Mouse (Mus musculus): ENCODE measurements around the gene Spsb4.
"Not testable (repeated sequence)": the region's sequence is repeated elsewhere in the genome, so short reads cannot be mapped to it uniquely, and the experiment has no call there.

Gene Spsb4

DNA sequence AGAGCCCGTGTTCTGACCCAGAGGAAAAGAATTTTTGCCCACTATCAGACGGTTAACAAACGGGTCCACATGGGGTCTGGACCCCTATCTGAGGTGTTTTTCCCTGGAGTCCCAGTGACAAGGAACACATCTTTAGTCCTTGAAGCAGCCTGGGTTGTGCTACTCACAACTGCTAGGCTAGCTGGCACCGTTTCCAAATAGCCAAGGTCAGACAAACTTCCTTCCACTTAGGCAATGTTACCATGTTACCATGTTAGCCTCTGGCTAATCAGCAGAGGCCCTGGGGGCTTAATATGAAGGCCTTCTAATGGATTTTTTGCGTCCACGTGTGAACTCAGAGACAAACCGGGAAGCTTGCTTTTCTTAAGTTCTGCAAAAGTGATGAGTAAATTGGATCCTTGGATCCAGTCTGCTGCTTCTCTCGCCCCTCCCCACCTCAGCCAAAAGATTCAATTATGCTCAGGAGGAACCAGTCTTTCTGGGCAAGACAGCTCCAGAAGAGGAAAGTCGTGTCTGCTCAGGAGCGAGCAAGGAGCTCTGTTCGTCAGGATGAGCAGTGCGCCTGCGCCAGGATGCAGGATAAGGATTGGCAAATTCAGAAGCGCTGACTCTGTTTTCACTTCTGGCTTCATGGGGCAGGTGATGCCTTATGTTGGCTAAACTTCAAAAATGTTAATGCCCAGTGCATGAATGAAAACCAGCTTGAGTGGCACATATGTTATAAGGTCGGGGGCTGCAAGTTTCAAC, 64.4 kb downstream of the Spsb4 start:
- no peak for DNase-seq (ENCODE audit: low read depth, low spot score)

DNA sequence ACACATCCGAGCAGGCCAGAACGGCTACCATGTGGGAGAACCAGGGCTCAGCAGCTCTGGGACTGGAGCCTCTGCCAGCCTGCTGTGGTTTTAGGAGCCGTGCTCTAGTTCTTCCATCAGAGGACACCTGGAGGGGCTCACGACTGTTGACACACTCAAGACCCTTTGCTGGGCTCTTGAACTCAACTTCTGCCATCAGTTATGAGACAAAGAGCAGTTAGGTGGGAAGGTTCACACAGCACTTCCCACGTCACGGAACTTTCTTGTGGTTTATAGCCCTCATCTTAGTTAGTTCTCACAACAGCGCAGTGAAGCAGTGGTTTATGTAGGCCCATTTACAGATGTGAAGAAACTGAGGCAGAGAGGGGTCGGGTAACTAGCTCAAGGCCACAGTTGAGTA, 65.2 kb downstream of the Spsb4 start:
- no peak for DNase-seq (ENCODE audit: low read depth, low spot score)

DNA sequence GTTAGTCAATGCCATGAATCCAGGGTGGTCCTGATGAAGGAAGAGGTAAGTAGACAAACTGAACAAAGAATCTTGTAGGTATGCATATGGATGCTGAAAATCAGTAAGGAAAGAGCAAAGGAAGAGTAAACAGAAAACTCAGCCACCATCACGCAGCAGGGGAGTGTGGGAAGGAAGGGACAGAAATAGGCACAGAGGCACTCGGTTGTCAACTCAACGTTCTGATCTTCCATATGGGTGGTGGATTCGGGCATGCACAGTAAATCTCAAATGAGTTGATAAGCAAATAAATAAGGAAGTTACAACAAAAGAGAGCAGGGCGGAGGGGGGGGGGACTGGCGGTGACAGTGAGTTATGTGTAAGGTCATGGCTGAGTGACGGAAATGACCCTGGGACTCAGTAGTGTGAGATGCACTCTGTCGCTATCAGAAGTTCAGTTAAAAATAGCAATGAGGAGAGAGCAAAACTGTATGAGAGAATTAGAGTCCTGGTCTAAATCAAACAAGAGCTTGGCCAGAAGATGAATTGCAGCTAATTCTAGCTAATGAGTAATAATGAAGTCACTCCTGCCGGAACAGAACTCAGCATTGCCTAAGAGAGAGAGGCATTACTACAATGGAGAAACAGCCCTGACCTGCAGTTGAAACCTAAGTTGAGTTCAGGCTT, 66.2 kb downstream of the Spsb4 start:
- no peak for DNase-seq (ENCODE audit: low read depth, low spot score)

DNA sequence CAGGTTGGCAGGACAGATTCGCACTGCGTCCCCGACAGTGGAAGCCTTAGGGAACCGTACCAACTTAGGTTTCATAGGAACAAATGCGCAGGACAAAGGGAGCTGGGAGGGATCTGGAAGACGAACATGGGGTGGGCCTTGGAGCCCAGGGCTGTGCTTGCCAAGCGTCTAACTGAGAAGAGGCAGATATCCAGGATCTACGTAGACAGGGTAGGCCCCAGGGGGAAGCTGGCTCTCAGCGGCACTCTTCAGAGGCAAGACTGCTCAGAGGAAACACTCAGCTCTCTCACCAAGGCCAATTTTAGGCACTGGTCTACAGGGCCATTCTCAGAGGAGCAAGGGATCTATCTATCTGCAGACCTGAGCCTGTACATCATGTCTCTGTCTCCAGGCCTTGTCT, 69.1 kb downstream of the Spsb4 start:
- no peak for DNase-seq (ENCODE audit: low read depth, low spot score)

DNA sequence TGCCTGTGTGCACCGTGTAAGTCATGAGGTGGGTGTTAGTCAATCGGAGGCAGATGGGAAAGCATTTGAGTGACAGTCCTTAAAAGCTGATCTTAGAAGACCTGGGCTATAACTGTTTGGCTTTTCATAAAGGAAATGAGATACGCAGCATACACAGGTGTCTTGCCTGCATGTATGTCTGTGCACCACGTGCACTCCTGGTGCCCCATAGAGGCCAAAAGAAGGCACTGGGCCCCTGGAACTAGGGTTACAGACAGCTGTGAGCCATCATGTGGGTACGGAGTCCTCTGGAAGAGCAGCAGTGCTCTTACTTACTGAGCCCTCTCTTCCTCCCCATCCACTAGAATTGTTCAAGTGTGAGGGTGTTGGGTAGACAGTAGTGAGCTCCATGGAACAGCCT, 70.1 kb downstream of the Spsb4 start:
- no peak for DNase-seq (ENCODE audit: low read depth, low spot score)

DNA sequence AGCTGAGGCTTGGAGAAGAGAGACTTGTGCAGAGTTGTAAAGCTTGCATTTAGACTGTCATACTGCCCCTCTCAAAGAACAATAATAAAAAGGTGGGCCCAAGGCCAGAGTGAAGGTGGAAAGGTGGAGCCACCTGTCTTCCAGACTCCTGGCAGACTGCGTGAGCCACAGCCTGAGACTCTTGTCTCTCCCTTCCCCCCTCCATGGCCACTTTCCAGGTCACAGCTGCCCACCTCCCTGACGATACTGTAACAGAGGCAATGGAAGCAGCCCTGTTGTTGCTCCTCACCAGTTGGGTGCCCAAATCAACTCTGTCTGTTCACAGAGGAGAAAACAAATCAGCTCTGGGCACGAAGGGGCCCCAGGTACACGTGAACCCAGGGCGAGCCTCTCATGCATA, 71.5 kb downstream of the Spsb4 start:
- DNase-seq (ENCODE audit: low read depth, low spot score), result no peak

DNA sequence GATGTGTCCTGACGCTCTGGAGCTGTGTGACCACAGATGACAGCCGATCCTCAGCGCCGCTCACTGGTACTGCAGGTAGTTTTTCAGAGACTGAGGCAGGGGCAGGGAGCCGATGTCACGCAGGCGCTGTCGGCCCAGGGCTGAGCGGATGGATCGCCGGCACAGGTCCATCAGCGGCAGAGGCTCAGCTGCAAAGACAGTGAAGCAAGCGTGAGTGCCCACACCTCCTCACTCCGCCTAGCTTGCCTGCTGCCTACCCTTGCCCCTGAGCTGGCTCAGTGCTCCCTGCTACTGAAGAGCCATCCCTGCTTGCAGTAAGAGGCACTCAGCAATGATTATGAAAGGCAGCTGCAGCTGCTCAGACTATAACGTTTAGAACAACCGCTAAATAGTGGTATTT, 74.1 kb downstream of the Spsb4 start:
- no peak for DNase-seq (ENCODE audit: low read depth, low spot score)

DNA sequence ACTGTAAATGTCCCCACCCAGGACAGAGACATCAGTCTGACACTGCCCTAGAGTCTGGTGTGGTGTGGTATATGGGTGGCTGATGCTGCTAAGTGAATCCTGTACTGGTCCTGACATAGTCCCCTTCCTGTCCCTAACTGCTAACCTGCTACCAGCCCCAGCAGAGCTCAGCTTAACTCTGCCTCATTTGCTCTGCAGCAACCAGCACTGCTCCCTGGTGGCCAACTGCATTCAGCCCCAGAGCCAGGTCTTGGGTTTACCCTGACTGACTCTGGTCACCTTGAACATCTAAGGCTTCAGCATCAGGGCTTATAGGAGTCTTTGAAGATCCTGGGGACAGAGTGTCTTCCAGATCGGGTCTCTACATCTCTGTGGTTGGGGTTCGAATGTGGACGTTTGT, 75.7 kb downstream of the Spsb4 start:
- DNase-seq (ENCODE audit: low read depth, low spot score), result no peak

DNA sequence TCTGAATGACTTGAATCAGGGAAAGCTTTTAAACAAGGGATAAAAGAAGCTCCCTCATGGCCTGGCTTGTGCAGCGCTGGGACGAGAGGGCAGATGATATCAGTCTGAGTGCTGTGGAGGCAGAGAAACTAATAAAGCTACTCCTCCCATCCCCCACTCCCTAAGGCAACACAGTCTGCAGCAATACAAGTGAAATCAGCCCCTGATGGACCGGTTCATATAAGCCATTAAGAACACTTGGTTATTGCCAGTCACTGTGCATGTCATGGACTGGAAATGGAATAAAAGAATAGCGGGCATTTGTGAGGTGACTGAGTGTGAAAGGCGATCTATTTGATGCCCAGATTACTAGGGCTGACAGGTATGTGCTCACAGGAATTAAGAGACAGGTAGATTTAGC, 79.8 kb downstream of the Spsb4 start:
- DNase-seq (ENCODE audit: low read depth, low spot score), result no peak

DNA sequence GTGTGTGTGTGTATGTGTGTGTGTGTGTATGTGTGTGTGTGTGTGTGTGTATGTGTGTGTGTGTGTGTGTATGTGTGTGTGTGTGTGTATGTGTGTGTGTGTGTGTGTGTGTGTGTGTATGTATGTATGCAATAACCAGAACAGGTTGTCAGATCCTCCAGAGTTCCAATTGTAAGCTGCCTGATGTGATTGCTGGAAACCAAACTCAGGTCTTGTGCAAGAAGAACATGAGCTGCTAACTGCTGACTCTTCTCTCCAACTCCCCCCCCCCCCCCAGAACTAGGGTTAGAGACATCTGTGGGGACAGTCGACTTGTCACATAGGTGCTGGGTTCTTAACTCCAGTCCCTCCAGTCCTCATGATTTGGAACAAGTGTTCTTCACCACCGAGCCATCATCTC, 82.2 kb downstream of the Spsb4 start:
- DNase-seq (ENCODE audit: low read depth, low spot score), result not testable (repeated sequence)

DNA sequence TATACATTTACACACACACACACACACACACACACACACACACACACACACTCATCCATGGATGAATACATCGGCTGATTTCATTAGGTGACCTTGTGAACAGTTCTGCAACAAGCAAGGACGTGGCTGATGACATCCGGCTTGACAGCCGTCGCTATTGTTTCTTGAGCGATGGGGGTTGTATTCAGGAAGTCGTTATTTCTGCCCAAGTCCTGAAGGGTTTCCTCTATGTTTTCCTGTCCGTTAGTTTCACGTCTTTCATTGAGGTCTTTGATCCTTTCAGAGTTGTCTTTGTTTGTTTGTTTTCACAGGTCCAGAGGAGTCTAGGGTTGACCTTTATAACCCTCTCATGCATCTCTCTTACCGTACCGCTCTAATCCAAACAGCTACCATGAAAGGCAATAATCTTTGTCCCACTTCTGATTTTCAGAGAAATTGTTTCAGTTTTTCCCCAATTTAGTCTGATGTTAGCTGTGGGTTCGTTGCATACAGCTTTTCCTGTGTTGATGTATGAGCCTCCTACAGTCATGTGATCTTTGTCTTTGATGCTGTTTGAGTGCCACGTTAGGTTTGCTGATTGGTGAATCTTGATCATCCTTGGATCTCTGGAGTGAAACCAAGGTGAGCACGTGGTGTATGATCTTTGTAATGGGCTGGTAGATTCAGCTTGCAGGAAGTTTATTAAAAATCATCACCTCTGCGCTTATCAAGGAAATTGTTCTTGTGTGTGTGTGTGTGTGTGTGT, 82.9 kb downstream of the Spsb4 start:
- DNase-seq (ENCODE audit: low read depth, low spot score), result no peak

DNA sequence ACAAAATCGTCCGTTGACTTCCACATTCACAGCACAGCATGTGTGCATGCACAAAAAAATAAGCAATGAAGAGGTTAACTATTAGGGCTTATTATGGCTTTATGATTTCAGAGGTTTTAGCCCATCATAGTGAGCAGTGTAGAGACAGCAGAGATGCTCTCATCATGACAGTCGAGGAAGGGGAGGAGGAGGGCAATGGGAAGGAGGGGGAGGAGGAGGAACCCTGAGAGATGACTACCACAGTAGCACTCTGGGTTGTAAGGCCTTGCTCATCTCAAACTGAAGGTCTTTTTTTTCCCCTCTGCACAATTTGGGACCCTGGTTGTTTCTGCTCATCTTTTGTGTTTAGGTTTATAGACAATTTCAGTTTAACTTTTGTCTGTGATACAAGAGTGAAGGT, 83.8 kb downstream of the Spsb4 start:
- no peak for DNase-seq (ENCODE audit: low read depth, low spot score)

DNA sequence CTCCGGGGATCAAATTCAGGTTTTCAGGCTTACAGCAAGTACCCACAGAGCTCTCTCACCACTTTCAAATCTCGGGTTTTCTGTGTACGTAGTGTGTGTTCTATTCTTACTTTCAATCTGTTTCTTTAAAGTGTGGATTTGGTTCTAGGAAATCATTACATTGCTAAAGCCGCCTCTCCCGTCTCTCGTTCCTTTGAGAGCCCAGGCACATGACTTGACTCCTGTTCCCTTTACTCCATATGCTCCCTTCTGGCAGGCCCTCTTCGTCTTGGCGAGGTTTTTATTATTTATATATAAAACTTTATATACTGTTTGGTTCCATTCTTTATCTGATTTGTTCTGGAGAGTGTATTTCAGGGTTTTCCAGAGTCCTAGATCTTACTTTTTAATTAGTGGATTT, 85.9 kb downstream of the Spsb4 start:
- no peak for DNase-seq (ENCODE audit: low read depth, low spot score)

DNA sequence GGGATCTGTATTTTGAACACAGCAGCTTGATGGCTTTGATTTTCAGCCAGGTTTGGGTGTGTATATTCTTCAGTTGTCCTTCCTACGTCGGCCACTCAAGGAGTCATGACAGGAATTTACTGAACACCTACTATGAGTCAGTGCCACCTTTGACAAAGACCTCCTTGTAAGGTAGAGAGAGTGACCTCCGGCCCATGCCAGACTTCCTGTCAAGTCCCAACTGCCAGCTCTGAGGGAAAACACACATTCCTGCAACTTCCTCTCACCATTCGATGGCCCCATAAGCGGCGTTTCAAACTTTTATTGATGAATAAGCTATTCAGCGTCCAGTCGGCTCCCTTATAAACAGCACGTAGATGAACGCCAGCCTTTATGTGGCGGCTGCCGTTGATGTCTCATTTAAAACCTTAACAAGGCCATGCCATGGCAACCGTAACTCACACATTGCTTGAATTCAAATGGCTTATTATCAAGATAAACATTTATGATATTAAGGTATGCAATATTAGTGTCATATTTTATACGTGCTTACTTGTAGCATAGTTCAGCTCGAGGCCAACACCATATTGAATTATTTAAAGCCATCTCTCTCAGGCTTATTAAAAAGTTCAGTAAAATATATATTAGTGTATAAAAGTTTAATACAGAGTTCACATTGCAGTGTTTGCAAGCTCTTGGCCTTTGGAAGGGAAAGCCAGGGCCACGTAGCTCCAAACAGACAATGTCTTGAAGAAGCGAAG, 94.9 kb downstream of the Spsb4 start:
- no peak for DNase-seq (ENCODE audit: low read depth, low spot score)

DNA sequence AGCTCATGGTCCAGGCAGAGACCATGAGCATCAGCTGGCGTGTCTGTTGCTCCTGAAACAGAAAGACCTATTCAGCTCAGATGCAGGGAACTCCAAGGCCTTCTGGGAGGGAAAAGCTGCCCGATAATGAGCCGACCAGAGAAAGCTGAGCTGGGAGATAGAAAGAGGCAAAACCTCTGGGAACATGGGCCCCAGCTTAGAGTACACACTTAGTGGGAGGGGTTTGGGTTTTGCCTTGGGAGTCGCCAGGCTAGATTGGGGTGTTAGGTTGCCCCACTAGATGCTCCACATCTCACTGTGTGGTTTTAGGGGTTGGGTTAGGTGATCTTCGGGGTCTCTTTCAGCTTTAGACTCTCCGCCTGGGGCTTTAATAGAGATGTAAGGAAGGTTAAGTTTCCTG, 95.5 kb downstream of the Spsb4 start:
- DNase-seq (ENCODE audit: low read depth, low spot score), result no peak

DNA sequence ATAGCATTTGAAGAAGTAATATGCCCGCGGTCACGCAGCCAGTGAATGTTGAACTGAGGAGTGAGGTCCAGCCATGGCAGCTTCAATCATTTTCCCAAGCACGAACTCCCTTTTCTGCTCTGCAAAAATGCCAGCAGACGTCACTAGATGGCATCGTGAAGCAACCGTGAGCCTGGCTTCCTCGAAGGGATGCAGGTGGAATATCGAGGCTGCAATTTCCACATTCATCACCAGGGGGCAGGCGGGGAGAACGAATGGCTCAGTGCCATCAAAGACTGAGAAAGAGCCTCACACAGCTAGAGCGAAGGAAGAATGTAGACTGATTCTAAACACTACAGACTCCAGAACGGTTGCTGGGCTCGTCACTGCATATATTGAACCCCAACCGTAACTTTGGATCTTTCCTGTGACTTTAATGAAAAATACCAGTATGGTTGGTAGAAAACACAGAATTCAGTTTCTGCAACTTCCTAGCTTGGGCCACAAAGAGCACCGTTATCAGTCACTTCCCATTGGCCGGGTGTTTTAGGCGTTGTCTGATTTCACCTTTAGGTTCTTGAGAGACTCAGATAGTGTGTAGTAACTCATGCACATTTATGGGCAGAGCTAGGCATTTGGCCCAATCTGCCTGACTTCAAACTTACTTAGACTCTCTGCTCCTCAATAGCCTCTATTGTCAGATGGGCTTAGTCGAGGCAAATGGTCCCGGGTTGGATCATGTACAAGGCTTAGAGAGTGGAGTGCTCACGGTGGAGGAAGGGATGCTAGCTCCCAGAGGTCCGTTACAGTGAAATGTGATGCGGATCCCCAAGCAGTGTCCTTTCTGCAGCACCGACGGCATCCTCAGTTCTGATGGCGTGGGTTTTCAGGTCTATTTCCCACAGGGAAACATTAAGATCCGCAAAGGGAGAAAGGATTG, 101.8 kb downstream of the Spsb4 start:
- peak; percentile 96 for DNase-seq (ENCODE audit: low read depth, low spot score)

DNA sequence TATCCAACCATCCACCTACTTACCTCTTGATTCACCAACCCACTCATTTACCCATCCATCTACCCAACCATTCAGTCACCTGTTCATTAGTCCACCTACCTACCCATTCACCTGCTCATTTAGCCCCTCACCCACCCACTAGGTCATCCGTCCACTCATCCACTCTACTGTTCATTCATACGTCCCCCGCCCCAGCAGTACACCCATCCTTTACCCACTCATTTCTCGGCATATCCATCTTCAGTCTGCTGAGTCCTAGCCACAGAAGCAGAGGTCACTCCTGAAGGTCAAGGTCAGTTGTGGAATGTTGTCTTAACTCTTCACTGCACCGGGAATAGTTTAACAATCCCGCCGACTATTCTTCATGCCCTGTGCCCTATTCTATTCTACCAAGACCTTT, 102.6 kb downstream of the Spsb4 start:
- no peak for DNase-seq (ENCODE audit: low read depth, low spot score)

DNA sequence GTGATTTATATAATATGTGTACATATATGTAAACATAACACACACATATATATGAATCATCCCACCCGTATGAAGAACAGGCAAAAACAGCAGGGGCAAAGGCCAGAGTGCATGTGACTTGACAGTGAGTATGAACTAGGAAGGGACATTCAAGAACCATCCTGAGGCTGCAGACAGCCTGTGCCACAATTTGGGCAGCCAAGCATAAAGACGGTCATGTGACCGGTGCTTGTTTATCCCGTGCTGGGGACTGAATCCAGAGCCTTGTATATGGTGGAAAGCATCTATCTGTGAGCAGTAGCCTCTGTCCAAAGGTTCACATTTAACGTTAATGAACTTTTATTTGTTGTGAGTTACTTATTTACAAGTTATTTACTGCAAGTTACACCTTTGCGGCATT, 103.8 kb downstream of the Spsb4 start:
- DNase-seq (ENCODE audit: low read depth, low spot score), result no peak

DNA sequence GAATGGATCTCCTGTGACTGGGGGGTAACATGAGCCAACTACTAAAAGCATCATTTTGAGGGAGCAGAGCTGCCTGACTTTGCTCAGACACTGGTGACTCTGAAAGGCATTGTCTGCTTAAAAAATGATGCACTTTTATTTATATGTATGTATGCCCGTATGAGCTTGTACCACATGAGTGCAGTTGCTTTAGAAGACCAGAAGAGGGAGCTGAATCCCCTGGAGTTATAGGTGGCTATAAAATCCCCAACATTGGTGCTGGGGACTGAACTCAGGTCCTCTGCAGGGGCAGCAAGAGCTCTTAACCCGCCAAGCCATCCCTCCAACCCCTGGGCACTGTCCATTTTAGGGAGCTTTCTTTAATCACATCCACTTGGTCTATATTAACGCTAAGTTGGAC, 104.6 kb downstream of the Spsb4 start:
- no peak for DNase-seq (ENCODE audit: low read depth, low spot score)

DNA sequence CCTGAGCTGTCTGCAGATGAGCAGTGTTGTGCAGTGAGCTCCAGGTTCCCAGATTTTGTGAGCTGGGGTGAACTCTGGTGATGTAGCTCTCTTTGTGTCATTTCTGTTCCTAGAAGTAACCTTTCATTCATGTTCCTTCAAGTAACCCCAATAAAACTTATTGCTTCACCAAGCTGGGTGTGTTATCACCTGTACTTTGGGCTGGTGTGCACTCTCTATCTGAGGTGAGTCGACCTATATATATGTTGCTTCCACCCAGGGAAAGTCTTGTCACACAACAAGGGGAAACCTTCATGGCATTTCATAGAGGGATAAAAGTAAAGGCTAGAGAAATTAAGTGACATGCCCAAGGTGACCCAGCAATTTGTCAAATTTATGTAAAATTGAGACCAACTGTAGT, 109.1 kb downstream of the Spsb4 start:
- no peak for DNase-seq (ENCODE audit: low read depth, low spot score)

DNA sequence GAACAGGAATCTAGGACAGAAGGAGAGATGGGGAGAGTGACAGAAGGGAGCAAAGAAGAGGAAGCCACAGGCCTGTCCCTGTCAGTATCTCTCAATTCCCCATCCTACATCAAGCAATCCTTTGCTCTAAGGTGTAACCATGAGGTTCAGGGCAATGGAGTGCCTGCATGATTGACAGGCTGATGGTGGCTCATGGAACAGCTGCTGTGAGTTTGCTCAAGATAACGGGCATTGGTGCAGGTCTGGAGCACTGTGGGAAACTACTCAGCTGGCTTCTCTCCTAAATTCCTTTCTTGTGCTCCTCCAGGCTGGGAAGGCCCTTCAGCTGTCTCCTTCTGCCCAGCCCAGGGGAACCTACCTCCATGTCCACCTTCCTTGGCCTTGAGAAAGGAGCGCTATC, 109.9 kb downstream of the Spsb4 start:
- no peak for DNase-seq (ENCODE audit: low read depth, low spot score)

Data from mesoderm, embryonic 11.5 days (tissue).